Mouse (Mus musculus): ENCODE measurements around the gene Krt8.

The Krt8 gene

DNA sequence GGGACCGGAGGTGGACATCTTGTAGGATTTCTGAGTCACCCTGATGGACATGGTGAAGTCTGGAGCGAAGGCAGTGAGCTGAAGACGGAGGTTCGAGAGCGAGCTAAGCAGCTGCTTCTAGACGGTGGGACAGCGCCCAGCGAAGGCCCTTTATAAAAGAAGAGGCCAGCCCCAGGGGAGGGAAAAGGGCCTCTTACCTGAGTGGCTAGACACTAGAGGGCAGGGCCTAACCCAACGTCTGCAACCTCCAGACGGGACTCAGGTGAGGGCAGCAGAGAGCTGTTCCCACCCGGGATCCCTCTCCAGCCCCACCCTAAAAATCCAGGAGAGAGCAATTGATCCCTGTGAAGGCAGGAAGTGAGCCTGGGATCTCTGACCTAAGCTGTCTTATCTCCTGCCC is at the start of gene Krt8:
Gene Krt8, minus strand, starts transcription at position 294 of the 400 bp plus-strand sequence.
- DNase-seq, result no peak

DNA sequence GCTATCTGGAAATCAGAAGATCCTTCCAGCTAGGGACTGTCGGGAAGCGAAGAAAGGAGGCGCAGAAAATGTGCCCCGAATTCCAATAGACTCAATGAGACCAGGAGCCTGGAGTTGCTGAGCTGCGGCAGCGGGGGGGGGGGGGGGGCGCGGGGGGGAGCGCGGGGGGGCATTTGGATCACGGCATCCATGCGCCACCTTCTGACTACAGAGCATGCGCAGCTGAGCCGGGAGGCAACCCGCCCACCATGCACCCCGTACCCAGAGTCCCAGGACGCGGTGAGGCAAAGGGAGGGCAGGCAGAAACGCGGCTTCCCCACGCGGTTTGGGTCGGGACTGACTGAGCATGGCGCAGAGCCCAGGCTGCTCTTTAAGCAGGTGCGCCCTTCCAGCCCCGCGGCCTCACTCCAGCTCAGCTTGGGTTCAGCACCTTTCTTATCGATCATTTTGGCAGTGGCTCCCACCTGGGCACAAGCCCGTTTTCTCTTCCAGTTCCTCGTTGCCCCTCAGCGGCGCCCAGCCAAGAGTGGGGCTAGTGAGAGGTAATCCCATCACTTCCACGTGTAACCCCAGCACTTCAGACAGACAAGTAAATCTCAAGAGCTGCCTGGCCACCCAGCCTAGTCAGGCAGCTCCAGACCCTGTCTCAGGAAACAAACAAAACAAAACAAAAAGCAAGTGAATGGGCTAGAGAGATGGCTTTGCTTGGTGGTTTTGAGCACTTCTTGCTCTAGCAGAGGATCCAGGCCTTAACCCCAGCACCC is 47.8 kb upstream of the Krt8 start:
- DNase-seq, result peak; percentile 40 to 58

DNA sequence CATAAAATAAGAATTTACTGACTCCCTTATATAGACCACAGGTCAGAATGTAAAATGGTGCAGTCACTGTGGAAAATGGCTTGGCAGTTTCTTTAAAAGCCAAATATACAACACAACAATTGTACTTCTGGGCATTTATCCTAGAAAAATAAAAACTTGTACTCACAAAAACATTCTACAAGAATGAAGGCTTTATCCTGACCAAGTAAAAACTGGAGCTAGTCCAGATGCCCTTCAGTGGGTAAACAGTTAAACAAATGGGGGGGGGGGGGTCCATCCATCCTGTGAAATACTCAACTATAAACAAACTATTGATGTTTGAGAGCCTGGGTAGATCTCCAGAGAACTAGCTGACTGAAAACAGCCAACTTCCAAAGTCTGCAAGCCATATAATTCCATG is 45.6 kb upstream of the Krt8 start:
- no peak for DNase-seq

DNA sequence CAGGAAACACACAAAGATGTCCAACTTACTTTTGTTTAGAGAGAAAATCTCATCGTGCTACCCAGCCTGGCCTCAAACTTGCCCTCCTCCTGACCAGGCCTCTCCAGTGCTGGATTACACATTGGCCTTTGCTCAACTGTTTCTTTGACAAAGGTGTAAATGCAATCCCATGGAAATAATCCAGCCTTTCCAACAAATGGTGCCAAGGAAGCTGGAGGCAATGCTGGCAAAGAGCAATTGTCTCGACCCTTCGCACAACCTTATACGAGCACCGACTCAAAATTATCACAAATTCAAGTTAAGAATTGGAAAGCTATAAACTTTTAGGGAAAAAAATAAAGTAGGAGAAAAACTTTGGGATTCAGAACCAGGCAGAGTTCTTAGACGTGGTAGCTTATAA is 43.7 kb upstream of the Krt8 start:
- no peak for DNase-seq

DNA sequence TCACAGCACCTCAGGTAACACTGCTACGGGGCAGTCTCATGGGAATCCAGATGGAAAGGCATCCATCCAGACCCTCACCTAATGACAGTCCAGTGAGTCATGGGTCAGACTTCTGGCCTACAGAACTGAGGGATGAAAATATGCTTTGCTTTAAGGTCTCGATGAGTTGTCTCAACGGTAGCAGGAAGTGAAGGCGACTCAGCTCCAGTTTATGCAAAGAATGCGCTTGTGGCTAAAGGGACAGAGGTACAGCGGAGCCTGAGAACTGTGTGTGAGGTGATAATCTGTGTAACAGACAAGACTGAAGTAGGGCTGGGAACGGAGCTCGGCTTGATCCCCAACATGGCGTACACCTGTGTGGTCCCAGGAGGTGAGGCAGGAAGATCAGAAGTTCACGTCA is 41.4 kb upstream of the Krt8 start:
- no peak for DNase-seq

DNA sequence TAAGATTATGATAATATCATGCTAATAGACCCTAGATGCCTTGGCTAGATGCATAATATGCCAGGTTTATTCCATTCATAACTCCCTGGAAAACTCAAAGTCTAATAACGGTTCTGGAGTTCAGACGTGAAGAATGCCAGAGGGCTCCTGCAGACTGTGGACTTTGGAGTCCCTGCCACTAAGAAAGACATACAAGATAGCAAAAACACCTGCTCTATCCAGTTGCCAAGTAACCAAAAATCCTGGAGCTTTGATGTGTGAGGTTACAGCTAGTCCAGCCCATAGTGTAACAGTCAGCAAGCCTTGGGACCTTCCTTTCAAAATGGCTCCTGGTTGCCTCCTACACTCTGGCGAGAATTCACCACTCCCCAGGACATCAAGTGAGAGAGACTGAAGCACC is 40.5 kb upstream of the Krt8 start:
- no peak for DNase-seq

DNA sequence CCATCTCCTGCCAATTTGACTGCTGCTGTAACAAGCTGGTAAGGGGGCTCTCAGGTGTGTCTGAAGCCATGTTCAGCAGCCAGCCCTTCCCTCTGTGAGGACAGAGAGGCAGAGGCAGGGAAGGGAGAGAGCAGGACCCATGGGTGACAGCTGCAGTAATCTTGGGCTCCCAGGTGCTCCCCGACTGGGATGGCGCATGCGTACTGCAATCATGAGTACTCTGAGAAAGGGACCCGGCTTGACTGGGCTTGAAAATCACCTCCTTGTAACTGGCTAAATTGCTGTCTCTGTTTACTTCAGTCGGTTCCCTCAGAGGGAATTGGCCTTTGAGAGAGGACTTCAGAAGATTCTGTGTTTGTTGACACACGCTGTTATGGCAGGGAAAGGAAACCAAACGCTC is 37.7 kb upstream of the Krt8 start:
- no peak for DNase-seq

DNA sequence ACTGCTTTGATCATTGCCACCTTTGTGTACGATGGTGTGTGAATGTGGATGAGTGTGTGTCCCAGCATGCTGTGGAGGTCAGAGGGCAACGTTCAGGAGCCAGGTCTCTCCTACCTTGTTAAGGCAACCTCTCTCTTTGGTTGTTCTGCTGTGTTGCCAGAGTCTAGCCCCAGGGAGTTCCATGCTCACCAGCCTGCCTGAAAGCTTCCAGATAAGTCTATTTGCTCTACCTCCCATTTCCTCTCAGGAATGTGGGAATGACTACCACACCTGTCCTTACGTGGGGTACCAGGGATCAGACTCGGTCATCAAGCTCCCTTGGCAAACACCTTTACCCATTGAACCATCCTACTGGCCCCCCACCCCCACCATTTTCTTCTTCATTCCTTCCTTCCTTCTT is 36.0 kb upstream of the Krt8 start:
- no peak for DNase-seq

DNA sequence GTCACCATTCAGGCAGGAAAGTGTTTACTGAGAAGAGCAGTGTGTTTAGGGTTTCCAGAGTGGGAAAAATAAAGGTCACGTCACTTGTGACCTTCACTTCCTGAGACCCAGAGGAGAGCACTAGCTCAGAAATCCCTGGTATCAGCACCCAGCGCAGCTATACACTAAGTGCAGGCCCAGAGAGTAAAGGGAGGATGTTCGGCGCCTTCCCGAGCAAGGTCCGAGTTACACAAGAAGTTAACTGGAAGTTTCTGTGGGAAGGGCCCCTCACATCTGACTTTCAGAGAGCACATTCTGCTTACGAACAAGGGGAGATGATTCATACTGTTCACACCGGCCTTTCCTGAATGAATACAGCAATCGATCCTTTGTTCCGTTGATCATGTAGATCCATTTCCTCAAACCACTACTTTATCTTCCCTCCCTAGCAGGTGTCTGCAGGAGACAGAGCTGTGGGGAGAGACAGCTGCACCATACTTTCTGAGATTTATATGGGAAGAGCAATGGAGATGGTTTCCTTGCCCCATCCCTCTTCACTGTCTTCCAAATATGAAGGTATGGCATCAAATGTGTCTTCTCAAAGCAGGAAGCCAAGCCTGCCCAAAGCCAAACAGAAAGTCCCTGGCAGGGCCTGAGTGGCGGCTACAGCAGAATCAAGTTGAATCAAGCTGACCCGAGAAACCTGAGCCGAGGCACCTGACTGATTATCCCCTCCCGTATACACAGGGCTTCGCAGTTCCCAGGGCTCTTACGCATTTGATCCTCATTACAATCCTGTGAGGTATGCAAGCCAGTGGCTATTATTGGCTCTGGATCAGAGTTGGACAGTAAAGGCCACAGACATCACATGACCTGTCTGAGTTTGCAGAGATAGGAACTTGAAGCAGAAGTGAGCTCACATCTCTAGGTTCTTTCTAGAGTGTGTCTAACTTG is 30.1 kb upstream of the Krt8 start:
- DNase-seq, result no peak

DNA sequence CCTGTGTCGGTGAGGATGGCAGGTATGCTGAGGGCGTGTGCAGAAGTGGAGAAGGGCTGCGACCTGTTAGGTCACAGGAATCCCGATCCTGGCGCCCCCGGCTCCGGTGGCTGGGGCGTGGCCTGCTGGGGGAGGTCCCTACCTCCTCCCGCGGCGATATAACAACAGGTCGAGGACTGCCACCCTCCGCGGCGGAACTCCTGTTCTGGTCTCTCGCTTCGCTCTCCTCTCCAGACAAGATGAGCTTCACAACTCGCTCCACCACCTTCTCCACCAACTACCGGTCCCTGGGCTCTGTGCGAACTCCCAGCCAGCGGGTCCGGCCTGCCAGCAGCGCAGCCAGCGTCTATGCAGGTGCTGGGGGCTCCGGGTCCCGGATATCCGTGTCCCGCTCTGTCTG is 23.8 kb upstream of the Krt8 start, which contains the start of gene Krt18:
Gene Krt18, plus strand, starts transcription at position 141 of the 400 bp plus-strand sequence.
- DNase-seq, result peak; percentile 13 to 41

DNA sequence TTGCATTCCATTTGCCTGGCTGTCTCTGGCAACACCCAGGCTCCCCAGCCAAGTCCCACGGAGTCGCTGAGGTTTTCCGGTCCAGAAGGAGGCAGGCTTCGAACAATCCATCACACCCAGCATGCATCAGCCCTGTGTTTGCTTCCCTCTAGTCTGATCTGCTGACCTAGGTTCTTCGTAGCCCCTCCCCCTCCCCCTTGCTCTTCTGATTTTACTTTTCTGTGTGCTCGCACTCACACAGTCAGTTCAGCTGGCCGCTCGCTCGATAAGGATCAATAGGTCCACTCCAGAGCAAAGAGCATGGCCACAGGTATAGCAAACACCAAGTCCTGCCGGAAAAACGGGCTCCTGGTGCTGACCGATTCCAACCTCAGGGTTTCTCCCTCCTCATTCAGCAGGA is 22.1 kb upstream of the Krt8 start:
- no peak for DNase-seq

DNA sequence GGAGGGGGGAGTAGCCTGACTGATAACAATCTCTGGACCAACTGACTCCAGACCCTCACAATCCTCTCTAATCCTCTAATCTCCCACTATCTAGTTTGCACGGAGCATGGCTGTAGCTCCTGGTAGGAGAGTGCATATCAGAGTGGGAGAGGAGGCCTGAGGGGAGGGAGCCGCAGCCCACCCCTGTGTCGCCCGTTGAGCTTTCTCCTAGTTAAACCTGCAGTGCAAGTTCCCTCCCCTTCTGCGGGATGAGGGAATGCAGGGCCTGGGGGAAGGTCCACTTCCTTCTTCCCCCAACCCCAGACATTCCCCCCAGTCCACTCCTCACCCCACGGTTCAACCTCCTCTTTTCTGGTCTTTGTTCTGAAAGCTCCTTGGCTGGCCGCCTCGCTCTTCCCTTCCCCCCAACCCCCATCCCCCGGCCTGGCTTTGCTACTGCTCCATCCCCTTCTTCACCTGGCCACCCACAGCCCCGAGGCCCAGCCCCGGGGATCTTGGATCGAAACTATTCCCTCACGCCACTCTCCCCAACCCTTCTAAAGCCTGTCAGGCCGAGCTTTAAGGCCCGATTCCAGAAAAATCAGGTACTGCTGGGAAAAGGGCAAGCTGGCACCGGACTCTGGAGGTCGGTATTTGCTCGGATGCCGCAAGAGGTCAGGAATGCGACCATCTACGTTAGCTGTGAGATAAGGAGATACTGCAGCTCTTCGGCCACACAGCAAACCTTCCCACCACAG is 21.0 kb upstream of the Krt8 start:
- DNase-seq, result no peak

DNA sequence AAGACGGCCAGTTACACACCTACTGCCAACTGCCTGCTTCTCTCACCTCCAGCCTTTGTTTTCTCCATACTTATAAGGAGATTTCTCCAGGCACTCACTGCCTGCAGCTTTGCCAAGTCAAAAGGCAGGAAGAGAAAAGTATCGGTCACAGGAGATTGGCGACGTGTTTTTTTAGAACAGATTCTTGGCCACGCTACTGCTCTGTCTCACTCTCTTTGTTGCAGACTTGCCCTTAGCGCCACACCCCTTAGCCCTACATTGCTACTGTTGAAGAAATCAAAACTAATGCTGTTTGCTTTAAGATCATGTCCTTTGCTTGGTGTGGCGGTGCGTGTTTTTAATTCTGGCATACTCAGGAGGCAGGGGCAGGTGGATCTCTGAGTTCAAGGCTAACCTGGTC is 19.6 kb upstream of the Krt8 start:
- no peak for DNase-seq

DNA sequence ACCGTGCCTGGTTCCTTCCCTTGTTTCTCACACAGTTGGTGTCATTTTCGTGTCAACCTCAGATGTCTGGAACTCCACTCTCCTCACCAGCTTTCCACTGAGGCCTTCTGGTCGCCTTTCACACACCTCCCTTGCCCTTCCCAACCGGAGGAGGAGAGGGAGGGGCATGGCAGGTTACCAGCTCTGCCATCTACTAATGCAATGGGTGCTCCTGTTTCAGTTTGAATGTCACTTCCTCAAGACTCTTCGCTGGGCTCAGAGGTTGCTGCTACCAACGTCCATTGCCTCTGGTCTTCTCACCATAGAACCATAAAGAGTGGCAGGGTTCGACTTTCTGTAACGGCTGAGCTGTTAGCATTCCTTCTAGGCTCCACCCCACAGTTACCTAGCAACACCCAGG is 18.2 kb upstream of the Krt8 start:
- no peak for DNase-seq

DNA sequence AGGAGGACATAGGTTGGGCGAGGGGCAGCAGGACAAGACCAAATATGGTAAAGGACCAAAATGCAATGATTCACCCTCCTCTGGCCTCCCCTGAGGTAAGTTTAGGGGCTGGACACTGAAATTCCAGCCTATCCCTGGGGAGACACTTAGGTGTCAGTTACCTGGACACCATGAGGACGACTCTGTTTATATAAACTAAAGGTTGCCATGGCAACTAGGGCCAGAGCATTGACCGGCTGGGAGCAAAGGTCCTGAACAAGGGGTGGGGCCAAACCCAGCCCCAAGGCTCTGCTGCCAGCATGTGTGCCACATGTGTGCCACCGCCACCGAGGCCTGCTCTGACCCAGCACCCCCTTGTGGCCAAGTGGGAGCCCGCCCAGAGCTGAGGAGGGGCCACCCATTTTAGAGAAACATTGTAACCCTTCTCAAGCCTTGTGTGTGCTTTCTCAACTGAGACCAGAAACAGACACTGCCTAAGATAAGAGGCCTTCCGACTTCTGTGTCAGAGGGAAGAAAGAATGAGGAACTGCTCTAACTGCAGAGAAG is 13.7 kb upstream of the Krt8 start:
- peak; percentile 9 to 14 for DNase-seq

DNA sequence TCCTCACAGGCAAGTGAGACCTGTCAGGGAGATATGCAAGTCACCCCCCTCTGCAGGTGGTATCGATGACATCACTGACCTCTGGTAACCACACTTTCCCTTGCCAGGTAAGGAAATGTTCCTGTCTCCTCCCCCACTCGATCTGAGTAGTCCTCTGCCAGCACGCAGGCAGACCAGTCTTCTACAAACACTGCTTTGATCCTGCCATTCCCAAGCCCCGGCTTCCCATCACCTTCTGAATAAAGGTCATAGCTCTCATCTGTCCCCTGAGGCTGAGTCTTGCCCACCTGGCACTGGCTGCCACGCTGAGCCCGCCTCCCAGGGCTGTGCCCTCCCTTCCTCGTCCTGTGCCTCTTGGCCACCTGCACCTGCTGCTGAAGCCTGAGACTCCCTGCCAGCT is 12.5 kb upstream of the Krt8 start:
- DNase-seq, result peak in 1 of 2 experiments; percentile 13

DNA sequence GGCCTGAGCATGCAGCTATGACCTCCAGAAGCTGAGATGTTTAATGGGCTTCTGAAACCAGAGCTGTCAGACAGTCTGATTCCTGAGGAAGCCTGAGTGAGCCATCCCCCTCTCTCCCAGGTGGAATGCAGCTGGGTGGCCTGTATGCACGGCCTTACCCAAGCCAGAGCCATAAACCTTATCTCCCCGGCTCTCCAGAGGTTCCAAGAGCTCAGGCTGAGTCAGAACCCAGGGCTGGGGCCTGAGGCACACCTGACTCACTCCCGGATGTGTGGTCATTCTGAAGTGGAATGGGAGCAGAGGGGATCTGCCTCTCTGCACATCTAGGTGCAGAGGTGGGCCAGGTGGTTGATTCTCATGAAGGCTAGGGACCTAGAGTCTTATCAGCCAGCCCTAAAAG is 11.8 kb upstream of the Krt8 start:
- no peak for DNase-seq

DNA sequence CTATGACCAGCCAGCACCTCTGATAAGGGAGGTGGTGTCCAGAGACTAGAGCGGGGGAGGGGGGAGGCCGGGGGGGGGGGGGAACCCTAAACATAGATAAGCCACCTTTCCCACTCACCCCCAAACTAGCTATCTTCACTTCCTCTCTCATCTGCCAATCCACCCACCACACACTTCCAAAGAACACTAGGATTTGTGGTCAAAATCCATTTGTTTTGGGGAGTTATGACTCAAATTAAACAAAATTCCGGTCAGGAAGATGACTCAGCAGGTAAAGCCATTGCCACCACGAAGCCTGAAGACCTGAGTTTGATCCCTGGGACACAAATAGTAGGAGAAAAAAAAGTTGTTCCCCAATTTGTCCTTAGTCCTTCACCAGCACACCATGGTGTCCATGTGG is 10.6 kb upstream of the Krt8 start:
- no peak for DNase-seq

DNA sequence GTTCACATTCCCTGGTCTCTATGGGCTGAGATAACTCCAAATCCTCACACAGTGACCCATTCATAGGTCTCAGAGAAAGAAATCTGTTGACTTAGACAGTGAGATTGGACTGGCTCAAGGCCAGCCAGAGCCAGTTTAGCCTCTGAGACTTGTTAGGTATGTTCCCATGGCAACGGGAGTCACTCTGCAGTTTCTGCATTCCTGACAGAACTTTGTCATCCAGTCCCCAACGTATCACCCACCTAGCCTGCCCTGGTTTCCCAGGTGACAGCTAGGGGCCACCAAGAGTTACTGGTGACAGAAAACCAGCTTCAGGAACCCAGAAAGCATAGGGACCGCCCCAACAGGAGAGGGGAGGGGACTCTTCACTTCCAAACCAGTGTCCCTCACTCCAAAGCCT is 9.4 kb upstream of the Krt8 start:
- DNase-seq, result no peak

DNA sequence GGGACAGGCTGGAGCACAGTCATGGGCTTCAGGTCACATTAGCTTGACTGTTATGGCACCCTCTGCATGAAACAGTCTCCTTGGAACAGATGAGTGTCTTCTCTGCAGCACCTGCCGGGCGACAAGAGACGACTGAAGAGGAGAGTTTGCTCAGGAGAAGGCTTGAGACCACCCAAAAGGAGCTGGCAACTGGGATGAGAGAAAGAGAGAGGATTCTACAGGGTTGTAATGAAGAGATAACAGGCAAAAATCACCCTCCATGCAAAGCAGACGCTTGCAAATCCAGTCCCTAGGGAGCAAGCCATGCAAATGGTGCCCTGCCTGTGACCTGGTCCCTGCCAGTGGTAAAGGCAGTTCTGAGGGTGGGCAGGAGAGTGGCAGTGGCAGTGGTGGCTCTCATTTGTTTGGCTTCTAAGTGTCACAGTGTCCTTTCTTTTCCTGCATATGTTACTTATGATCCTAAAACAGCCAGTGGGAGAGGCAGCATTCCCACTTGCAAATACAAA is 8.0 kb upstream of the Krt8 start:
- no peak for DNase-seq

DNA sequence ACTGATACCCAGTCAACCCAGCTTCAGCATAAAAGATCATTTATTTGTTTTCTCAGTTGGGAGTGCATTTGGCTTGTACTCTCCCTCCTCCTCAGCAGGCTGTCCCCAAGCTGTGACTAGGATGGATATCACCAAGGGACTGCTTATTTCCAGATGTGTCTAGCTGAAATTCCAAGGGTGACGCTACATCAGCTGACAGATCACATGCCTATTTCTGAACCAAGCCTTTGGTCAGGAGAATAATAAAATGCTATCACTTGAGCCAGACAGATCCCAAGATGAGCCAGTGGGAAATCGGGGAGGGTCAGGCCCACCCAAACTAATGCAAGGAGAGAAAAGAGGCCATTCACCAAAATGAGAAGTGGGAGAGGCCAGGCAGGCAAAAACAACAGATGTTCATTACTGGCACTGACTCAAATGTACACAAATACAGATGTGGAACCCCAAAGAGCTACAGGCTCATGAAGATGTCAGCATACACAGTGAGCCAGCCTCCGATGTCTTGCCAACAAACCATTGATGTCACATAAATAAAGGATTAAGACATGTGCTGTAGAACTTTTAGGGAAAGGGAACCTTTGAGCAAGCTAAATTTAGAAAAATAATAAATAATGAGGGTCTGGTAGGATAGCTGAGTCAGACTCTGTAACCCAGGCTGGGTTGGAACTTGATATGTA is 6.4 kb upstream of the Krt8 start:
- no peak for DNase-seq
